Mouse (Mus musculus): ENCODE measurements around the gene Araf. TPM values are rescaled to one million over a fixed set of nuclear protein-coding genes. Genes with fewer than 3 reads are reported as not detected.

Araf gene
- polyA plus RNA-seq, 1 experiment from 2014 or later: 122 TPM

DNA sequence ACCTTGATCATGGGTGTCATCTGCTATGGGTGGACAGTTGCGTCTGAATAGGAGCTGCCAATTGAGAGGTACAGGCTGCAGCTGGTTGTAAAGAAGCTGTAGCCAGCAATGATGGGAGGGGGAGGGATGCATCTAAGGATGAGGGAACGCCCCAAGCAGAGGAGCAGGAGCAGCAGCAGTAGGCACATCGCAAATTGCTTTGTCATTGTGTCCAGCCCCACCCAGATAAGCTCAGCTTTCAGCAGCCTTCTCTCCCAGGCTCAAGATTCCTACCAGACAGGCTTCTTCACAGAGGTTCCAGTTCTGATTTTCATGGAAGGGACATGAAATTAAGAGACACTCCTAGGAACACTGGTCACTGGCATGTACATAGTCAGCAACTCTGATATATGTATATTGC, 112.5 kb downstream of the Araf start:
- no peak for ATAC-seq (ENCODE audit: insufficient number of reproducible peaks, low FRiP score, low TSS enrichment, low read depth)
- WGBS: 41% methylated on average over 3 of the region's 3 CpGs

More for the DNA sequence above, 112.5 kb downstream of the Araf start:
- H3K27ac ChIP-seq (replicated peaks): no peak overlapping the region
- H3K4me1 ChIP-seq: no peaks in the 10 kb centered on the region
- no peak overlapping the region for H3K4me3 ChIP-seq (replicated peaks)
- H3K27me3 ChIP-seq: no peaks in the 10 kb centered on the region
- no peak overlapping the region for H3K9ac ChIP-seq
- H3K36me3 ChIP-seq: no peaks in the 10 kb centered on the region
- H3K9me3 ChIP-seq (replicated peaks): no peaks in the 10 kb centered on the region
- no peak overlapping the region for H3K4me2 ChIP-seq (replicated peaks)

Small RNAs within 50 kb of the gene (microRNA-seq; reads per million reads assigned to microRNA genes)
- gene Gm24824 (ENCODE audit: borderline number of aligned reads) (not detected), gene Mir5617 (ENCODE audit: borderline number of aligned reads) (not detected)

Other genes starting within 250 kb of the Araf start
- 0.29 and 0.30 TPM in 2 replicates for gene Rgn, start 248.0 kb upstream of the Araf start, polyA plus RNA-seq (2015; fragmentation: Nextera tagmentation; extraction: Ambion mirVana)
- 58.8 and 60.4 TPM in 2 replicates for gene Rbm10, start 180.3 kb upstream of the Araf start, polyA plus RNA-seq (2015; fragmentation: Nextera tagmentation; extraction: Ambion mirVana)
- gene Ndufb11, start 180.2 kb upstream of the Araf start, polyA plus RNA-seq (2015; fragmentation: Nextera tagmentation; extraction: Ambion mirVana): 222 and 231 TPM in 2 replicates
- gene Uba1, start 139.5 kb upstream of the Araf start, polyA plus RNA-seq (2015; fragmentation: Nextera tagmentation; extraction: Ambion mirVana): 188 and 195 TPM in 2 replicates
- 126 and 139 TPM in 2 replicates for gene Cdk16, start 109.9 kb upstream of the Araf start, polyA plus RNA-seq (2015; fragmentation: Nextera tagmentation; extraction: Ambion mirVana)
- gene Usp11, start 93.9 kb upstream of the Araf start, polyA plus RNA-seq (2015; fragmentation: Nextera tagmentation; extraction: Ambion mirVana): 48.6 and 55.7 TPM in 2 replicates
- gene Timp1, start 72.4 kb downstream of the Araf start, polyA plus RNA-seq (2015; fragmentation: Nextera tagmentation; extraction: Ambion mirVana): 43.2 and 44.4 TPM in 2 replicates
- gene Syn1, start 123.2 kb downstream of the Araf start, polyA plus RNA-seq (2015; fragmentation: Nextera tagmentation; extraction: Ambion mirVana): 1.00 and 1.4 TPM in 2 replicates
- 7.7 and 8.1 TPM in 2 replicates for gene Cfp, start 133.7 kb downstream of the Araf start, polyA plus RNA-seq (2015; fragmentation: Nextera tagmentation; extraction: Ambion mirVana)
- gene Elk1, start 152.8 kb downstream of the Araf start, polyA plus RNA-seq (2015; fragmentation: Nextera tagmentation; extraction: Ambion mirVana): 14.1 and 15.3 TPM in 2 replicates
- 52.2 and 56.1 TPM in 2 replicates for gene Uxt, start 164.2 kb downstream of the Araf start, polyA plus RNA-seq (2015; fragmentation: Nextera tagmentation; extraction: Ambion mirVana)

Data from embryonic facial prominence, embryonic 15.5 days (tissue).